Mouse (Mus musculus) right cerebral cortex, postnatal 14 days (tissue): ENCODE data around the gene Enpp5.
A peak's percentile ranks its signal among the peaks of the same experiment; 100 is the strongest.

Experiments used
- DNase-seq: peaks from one replicate; pipeline ENCODE4 v3.0.0; 2022

Gene Enpp5

DNA sequence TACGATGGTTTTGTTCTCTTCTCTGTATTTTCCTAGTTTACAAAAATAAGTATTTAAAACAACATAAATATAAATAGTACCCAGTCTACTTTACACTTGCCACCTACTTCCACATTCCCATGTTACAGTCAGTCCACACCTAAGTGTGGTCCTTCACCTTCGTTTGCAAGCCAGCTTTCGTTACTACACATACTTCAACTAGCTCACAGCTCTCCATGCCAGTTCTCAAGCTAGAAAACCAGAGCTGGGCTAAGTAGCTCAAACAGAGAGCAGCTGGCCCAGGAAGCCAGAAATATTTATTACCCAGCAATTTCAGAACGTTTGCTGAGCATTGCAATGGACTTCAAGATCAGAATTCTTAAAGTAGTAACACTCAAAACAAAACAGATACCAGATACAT lies 21.9 kb downstream of the Enpp5 start:
- DNase-seq: no peak

DNA sequence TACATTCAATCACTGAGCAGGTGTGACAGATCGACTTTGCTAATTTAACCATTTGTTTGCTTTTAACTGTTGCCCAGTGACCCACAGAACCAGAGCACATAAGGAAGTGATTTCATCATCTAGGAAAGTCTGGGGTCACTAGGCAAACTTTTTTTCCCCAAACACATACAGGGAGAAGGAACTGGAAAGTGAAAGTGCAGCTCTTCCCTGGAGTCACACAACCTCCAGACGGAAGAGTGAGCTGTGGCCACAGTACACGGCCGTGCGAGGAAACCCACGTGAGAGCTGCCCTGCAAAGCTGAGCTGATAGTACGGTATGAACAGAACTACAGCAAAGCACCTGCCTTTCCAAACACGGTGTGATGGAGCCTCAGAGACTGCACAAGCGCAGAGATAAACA lies 22.3 kb downstream of the Enpp5 start:
- DNase-seq: no peak

DNA sequence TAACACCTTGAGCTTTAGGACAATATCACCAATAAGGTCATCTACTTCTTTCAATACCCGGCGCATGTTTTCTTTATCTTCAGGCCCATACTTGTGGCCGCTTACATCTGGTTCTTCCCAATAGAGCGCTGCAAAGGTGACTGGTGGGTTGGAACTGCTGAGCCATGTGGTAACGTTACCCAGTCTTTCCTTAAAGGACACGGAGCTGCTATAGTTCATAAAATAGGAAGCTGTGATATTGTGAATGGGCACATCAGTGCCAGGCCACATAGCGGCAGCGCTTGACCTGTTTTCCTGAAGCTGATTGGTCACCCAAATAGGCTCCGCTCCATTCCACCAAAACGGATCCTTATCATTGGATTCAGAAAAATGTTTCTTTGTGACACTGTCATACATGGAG lies 23.3 kb downstream of the Enpp5 start:
- DNase-seq: no peak

DNA sequence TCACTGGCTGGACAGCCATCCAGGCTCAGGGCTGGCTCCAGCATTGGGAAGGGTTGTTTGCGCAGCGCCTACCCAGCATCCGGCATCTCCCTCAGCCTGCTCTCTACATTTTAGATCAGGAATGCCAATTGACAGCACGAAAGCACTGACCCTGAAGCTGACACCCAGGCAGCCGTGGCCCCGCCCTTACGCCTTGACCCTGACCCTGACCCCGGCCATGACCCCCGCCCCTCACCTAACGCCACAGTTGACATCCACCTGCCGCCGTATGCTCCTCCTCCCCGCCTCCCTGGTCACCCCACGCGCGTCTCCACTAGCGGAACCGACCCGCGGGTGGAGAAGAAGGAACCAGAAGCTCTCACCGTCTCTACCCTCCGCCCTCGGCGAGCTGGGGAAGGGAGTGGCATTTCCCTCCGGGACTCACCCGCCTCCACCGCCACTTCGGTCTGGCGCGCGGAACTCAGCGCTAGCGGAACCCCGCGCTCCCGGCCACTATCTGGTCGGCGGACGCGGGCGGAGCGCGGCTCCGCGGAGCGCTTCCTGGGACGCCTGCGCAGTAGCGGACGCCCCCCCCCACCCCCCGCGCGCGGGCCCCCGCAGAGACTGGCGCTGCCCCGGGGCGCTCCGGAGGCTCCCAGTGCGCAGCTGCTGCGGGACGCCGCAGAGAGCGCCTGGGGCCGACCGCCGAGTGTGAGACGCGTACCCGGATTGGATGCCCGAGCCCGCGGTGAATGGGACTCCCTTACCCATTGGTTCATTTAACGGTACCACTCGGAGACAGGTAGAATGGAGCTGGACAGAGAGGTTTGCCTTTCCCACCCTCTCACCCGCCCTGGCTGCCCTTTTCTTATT lies 26.9 kb downstream of the Enpp5 start, which contains the start of gene Enpp4:
TSS of gene Enpp4 (minus strand) at position 523 of the 852 bp plus-strand sequence.
- DNase-seq: peak; percentile 89

DNA sequence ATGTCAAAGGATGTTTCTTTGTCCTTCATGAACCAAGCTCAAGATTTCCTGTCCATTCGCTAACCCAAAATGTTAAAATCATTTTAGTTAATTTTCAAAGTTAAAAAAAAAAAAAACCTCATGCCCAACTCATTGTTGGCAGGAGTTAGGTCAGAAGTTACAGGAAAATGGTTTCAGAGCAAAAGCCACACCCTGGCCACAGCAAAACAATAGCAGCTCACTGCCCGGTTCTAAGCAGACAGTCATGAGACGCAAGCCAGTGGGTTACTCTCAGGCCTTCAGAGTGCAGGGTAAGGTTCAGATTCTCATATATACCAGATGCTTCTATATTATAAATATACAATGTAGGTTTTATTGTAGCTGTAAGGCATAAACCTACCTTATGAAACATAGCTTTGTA lies 29.7 kb downstream of the Enpp5 start:
- no peak for DNase-seq

DNA sequence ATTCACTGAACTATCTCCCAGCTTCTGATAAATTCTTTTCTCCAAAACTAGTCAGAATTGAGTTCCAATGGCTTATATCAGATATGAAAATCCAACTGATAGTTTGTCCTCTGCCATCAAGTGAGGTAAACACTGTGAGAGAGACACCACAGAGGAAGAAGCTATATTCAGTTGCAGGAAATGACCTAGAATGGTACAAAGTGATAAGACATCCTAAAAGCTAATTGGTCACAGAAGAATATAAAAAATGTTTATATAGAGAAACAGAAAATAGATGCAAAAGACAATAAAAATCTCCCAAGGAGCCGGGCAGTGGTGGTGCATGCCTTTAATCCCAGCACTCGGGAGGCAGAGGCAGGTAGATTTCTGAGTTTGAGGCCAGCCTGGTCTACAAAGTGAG lies 38.0 kb downstream of the Enpp5 start:
- DNase-seq: no peak

DNA sequence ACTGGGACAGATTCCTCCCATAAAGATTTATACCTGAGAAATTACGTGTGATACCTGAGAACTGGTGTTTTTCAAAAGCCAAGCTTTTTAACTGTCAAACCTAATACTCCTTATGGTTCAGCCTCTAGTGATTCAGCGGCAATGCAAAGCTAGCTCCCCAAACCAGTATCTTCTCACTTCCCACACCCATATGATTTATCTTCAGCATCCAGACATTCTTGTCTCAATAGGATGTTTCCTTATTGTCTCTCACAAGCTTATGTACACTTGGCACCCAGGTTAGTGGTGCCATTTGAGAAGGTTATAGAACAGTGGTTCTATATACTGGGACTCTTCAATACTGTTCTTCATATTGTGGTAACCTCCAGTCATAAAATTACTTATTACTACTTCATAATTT lies 39.1 kb downstream of the Enpp5 start:
- DNase-seq: no peak

DNA sequence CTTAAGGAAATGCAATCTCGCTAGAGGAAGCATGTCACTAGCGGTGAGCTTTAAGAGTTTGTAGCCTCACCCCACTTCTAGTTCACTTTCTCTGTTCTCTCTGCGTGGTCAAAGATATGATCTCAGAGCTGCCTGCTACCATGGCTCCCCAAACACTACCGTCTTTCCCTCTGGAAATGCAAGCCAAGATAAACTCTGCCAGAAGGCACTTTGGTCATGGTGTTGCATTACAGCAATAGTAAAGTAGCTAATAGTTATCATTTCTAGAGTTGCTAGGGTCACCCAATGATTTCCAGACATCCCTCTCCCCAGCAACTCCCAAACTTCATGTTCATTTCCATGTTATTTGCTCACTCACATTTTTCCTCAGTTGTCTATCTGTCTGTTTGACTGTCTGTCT lies 39.6 kb downstream of the Enpp5 start:
- no peak for DNase-seq

DNA sequence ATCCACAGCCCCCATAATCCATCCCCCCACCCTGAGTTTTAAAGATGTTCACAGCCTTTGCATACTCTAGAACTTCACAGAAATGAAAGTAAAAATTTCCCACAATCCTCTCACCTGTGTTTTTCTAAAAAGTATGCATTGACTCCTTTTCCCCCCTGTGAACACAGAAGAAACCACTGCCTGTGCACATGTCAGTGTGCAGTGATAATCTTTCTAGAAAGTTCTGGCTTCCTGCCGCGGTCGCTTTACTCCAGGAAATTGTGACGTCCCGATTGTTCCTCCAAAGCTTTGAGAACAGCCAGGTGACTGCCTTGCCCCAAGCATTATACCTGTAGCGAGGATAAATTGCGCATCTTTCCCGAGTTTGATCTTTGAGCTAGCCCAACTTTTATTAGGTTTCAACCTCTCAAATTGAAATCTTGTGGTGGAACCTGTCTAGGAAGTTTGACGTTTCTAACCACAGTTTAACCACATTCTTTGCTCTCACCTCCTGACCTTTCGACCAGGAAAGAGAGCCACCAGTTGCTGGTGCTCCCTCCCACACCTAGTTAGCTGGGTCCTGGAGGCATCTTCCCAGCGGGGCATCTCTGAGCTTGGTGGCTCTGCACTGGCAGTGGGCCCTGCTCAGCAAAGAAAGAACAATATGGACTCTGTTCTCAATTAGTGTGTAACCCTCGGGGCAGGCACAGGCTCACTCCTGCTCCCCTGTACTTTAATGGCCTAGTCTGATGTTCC lies 42.9 kb downstream of the Enpp5 start:
- DNase-seq: no peak

DNA sequence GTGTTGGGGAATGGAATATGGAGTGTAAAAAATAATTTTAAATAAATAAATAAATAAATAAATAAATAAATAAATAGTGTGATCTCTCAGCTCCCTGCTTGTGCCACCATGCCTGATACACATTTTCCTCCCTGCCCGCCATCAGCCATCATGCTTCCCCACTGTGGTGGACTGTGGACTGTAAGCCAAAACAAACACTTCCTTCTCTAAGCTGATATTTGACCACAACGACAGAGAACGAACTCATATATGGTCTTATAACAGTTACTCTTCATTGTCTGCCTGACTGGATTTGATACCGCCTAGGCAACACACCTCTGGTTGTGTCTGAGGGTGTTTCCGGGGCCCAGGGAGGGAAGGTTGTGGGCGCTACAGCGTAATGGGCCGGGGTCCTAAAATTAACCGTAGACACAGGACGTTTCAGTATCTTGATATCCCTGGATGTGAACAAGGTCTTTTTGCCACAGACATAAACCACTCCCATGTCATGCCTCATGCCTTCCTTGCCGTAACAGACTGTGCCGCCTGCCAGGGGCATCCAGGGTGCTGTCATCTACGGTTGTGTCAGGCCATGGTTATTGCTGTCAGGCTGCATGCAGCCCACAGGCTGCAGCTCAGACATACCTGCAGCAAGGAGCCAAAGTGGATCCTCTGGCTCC lies 50.6 kb downstream of the Enpp5 start:
- DNase-seq: no peak

DNA sequence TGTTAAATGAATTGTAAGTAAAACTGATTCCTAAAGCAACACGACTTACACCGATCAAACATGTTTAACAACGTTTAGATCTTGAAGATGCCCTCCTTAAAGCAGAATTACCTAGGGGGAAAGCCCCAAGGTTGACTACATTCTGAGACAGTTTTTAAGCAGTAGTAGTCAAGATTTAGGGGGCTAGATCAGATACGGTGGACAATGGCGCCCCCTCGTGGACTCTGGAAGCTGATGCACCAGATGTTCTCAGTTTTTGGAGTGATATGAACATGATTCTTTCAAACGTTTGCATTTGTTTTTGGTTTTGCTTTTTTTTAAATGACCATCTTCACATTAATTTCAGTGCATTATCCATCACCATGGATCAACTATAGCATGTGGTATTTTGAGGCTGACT lies 51.8 kb downstream of the Enpp5 start:
- peak; percentile 80 for DNase-seq

DNA sequence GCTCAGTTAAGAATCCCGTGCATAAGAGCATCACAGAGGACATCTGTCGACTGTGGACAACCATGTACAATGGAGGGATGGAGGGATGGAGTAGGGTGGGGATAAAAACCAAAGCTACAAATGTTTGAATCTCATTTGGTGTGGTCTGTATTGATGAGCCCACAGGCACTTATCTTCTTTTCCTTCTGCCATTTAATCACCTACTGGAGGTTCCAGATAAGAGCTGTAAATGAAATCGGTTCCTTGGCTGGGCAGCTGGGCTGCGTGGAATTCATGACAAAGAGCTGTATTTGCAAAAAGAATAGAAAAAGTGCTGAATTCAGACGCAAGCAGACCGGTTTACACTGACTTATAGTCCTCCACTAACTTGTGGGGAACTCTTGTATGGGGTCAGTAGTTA lies 55.5 kb downstream of the Enpp5 start:
- DNase-seq: no peak

DNA sequence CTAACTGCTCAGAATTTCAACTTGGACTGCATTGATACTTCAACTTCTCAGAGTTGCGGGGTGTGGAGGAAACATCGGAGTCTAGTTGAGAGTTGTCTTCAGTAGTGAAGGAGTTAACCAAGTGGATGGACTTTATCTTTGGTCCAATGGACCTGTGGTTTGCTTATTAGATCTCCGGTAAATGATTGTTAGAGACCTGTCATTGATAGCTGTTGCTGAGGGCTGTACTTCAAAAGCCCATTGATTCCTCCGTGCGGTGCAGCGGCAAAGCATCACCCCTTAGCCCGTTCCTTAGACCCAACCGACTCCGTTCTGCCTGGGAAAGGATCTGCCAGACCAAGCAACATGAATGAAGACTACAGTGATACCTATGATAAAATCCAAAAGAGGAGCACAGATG lies 55.9 kb downstream of the Enpp5 start:
- DNase-seq: no peak

DNA sequence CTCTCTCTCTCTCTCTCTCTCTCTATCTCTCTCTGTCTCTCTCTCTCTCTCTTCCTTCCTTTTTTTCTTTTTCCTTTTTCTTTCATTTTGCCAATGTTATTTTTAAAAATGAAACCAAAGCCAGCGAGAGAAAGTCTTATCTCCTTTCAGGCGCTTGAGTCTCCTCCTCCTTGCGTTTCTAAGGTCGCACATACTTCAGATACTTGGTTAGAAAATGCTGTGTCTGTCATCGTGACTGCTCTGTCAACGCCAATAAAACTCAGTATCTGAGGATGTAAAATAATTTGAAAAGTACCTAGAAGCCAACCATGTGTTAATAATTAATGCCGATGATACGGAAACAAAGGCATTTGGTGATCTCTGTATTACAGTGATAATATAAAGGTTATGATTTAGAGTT lies 57.4 kb downstream of the Enpp5 start:
- DNase-seq: no peak
